Mouse (Mus musculus) neural tube, embryonic 11.5 days (tissue): ENCODE measurements around the gene Galnt5. TPM values are rescaled to one million over a fixed set of nuclear protein-coding genes. Genes with fewer than 3 reads are reported as not detected.
A peak's percentile ranks its signal among the peaks of the same experiment; 100 is the strongest.

Experiments used
- ATAC-seq: fragments of 200-750 bp; cut with Nextera tagmentation; 2 replicates; pipeline ENCODE4 v1.8.0; 2017; ENCODE audit warnings: moderate number of reproducible peaks, mild to moderate bottlenecking, moderate TSS enrichment, moderate library complexity; ENCODE audit not compliant: insufficient read depth, low FRiP score, low TSS enrichment
- DNase-seq: peaks from one replicate; pipeline ENCODE4 v3.0.0-alpha.2; 2015; ENCODE audit warnings: low spot score
- H3K27ac ChIP-seq: fragments of 300-500 bp; sonication (generic); 2 replicates; pipeline ENCODE4 v1.5.1; 2014; ENCODE audit warnings: low read depth, mild to moderate bottlenecking, low read length
- H3K27me3 ChIP-seq: fragments of 300-500 bp; sonication (generic); 2 replicates; pipeline ENCODE4 v1.6.1; 2014; ENCODE audit warnings: mild to moderate bottlenecking, low read length, mixed read lengths; ENCODE audit not compliant: control insufficient read depth, insufficient read depth
- H3K36me3 ChIP-seq: fragments of 300-500 bp; sonication (generic); 2 replicates; pipeline ENCODE4 v1.6.1; 2014; ENCODE audit warnings: mild to moderate bottlenecking, low read length, moderate library complexity, mixed read lengths; ENCODE audit not compliant: control insufficient read depth, insufficient read depth
- H3K4me1 ChIP-seq: fragments of 300-500 bp; sonication (generic); 2 replicates; pipeline ENCODE4 v1.6.1; 2014; ENCODE audit warnings: low read length, mixed read lengths; ENCODE audit not compliant: control insufficient read depth, insufficient read depth
- H3K4me2 ChIP-seq: fragments of 300-500 bp; sonication (generic); 2 replicates; pipeline ENCODE4 v1.6.1; 2014; ENCODE audit warnings: low read depth, mild to moderate bottlenecking, moderate library complexity
- H3K4me3 ChIP-seq: fragments of 300-500 bp; sonication (generic); 2 replicates; pipeline ENCODE4 v1.5.1; 2014; ENCODE audit warnings: low read depth, low read length
- H3K9ac ChIP-seq: fragments of 300-500 bp; sonication (generic); 2 replicates; pipeline ENCODE4 v1.6.1; 2014; ENCODE audit warnings: mild to moderate bottlenecking, low read length
- H3K9me3 ChIP-seq: fragments of 300-500 bp; sonication (generic); 2 replicates; pipeline ENCODE4 v1.6.1; 2016; ENCODE audit warnings: low read length; ENCODE audit not compliant: control insufficient read depth
- whole genome bisulfite sequencing: fragments of 180-500 bp; shearing (Covaris S2); extraction: QIAGEN DNeasy Blood & Tissue Kit; methylation state at CpG from one replicate; pipeline ENCODE4 v1.1.7; 2014; 5-methylcytosine and 5-hydroxymethylcytosine counted together
- polyA plus RNA-seq: library from polyadenylated mRNA; unstranded; fragments of >200 nt; fragmentation: Nextera tagmentation; extraction: Ambion mirVana; gene quantifications from 2 replicates; pipeline ENCODE4 v1.2.1, GENCODE M21; 2014

The Galnt5 gene
- polyA plus RNA-seq = 0.28 and 0.36 TPM in 2 replicates

- Histone ChIP-seq H3K4me1 (no peaks in the 10 kb centered on the region), H3K36me3 (no peaks in the 10 kb centered on the region), H3K9ac (no peak within 1 kb of the TSS), H3K27ac (no peak within 1 kb of the TSS), H3K27me3 (no peaks in the 10 kb centered on the region), H3K4me2 (no peak within 1 kb of the TSS), H3K4me3 (no peak within 1 kb of the TSS), H3K9me3 (no peaks in the 10 kb centered on the region)
- 63% methylated on average over 12 of the region's 12 CpGs for WGBS
- peak; percentile 12 for DNase-seq
- ATAC-seq = no peak
Observed at GRCm38 (mm10) chr2:57997752-57998430, at the start of gene Galnt5. Gene Galnt5 (plus strand): TSS chr2:57997884.

GRCm38 (mm10) chr2:57951620-57952019 is 46.1 kb upstream of the Galnt5 start:
- DNase-seq (no peak), ATAC-seq (no peak)
- no peak overlapping the region for H3K4me2 ChIP-seq
- H3K27ac ChIP-seq = no peak overlapping the region
- no peak overlapping the region for H3K4me3 ChIP-seq
- no peaks in the 10 kb centered on the region for H3K9me3 ChIP-seq
- no peaks in the 10 kb centered on the region for H3K27me3 ChIP-seq
- no peaks in the 10 kb centered on the region for H3K4me1 ChIP-seq
- no peaks in the 10 kb centered on the region for H3K36me3 ChIP-seq
- H3K9ac ChIP-seq = no peak overlapping the region
- 67% methylated on average over 2 of the region's 2 CpGs for WGBS

- 74% methylated on average over 5 of the region's 5 CpGs for WGBS
- H3K27me3 ChIP-seq = no peaks in the 10 kb centered on the region
- no peaks in the 10 kb centered on the region for H3K36me3 ChIP-seq
- ATAC-seq (no peak), DNase-seq (no peak)
- H3K4me1 ChIP-seq = no peaks in the 10 kb centered on the region
- no peak overlapping the region for H3K4me2 ChIP-seq
- no peak overlapping the region for H3K4me3 ChIP-seq
- H3K9ac ChIP-seq = no peak overlapping the region
- no peak overlapping the region for H3K27ac ChIP-seq
- no peaks in the 10 kb centered on the region for H3K9me3 ChIP-seq
Observed at GRCm38 (mm10) chr2:57960786-57961185, 36.9 kb upstream of the Galnt5 start.

- H3K36me3 ChIP-seq = no peaks in the 10 kb centered on the region
- DNase-seq (no peak), ATAC-seq (no peak)
- H3K4me2 ChIP-seq = no peak overlapping the region
- H3K9me3 ChIP-seq = no peaks in the 10 kb centered on the region
- H3K27ac ChIP-seq = no peak overlapping the region
- H3K4me3 ChIP-seq = no peak overlapping the region
- no peaks in the 10 kb centered on the region for H3K27me3 ChIP-seq
- no peak overlapping the region for H3K9ac ChIP-seq
- no peaks in the 10 kb centered on the region for H3K4me1 ChIP-seq
Observed at GRCm38 (mm10) chr2:57982248-57982647, 15.4 kb upstream of the Galnt5 start.

GRCm38 (mm10) chr2:57991084-57991483 is 6.6 kb upstream of the Galnt5 start:
- H3K9me3 ChIP-seq = no peaks in the 10 kb centered on the region
- H3K4me1 ChIP-seq = no peaks in the 10 kb centered on the region
- DNase-seq (no peak), ATAC-seq (no peak)
- H3K27me3 ChIP-seq = no peaks in the 10 kb centered on the region
- no peak overlapping the region for H3K4me3 ChIP-seq
- H3K27ac ChIP-seq = no peak overlapping the region
- WGBS = 89% methylated on average over 2 of the region's 2 CpGs
- no peaks in the 10 kb centered on the region for H3K36me3 ChIP-seq
- H3K9ac ChIP-seq = no peak overlapping the region
- no peak overlapping the region for H3K4me2 ChIP-seq

- H3K9me3 ChIP-seq = no peaks in the 10 kb centered on the region
- ATAC-seq (no peak), DNase-seq (no peak)
- H3K4me1 ChIP-seq = no peaks in the 10 kb centered on the region
- 70% methylated on average over 3 of the region's 3 CpGs for WGBS
- H3K4me2 ChIP-seq = no peak overlapping the region
- no peak overlapping the region for H3K4me3 ChIP-seq
- H3K27me3 ChIP-seq = no peaks in the 10 kb centered on the region
- H3K27ac ChIP-seq = no peak overlapping the region
- H3K36me3 ChIP-seq = no peaks in the 10 kb centered on the region
- no peak overlapping the region for H3K9ac ChIP-seq
Observed at GRCm38 (mm10) chr2:58001497-58001896, 3.8 kb downstream of the Galnt5 start.

GRCm38 (mm10) chr2:58007081-58007480 is 9.4 kb downstream of the Galnt5 start:
- Histone ChIP-seq H3K9ac (no peak overlapping the region), H3K27me3 (no peaks in the 10 kb centered on the region), H3K36me3 (no peaks in the 10 kb centered on the region), H3K4me1 (no peaks in the 10 kb centered on the region), H3K4me3 (no peak overlapping the region), H3K4me2 (no peak overlapping the region), H3K27ac (no peak overlapping the region), H3K9me3 (no peaks in the 10 kb centered on the region)
- ATAC-seq (no peak), DNase-seq (no peak)
- WGBS = 94% methylated on average over 5 of the region's 5 CpGs

GRCm38 (mm10) chr2:58023556-58023955 is 25.9 kb downstream of the Galnt5 start:
- no peaks in the 10 kb centered on the region for H3K9me3 ChIP-seq
- ATAC-seq (no peak), DNase-seq (no peak)
- 93% methylated on average over 6 of the region's 6 CpGs for WGBS
- no peak overlapping the region for H3K9ac ChIP-seq
- H3K27ac ChIP-seq = no peak overlapping the region
- no peaks in the 10 kb centered on the region for H3K4me1 ChIP-seq
- H3K27me3 ChIP-seq = no peaks in the 10 kb centered on the region
- no peak overlapping the region for H3K4me2 ChIP-seq
- no peaks in the 10 kb centered on the region for H3K36me3 ChIP-seq
- H3K4me3 ChIP-seq = no peak overlapping the region

GRCm38 (mm10) chr2:58026740-58027139 is 29.1 kb downstream of the Galnt5 start:
- Histone ChIP-seq H3K36me3 (no peaks in the 10 kb centered on the region), H3K4me3 (no peak overlapping the region), H3K9me3 (no peaks in the 10 kb centered on the region), H3K27me3 (no peaks in the 10 kb centered on the region), H3K27ac (no peak overlapping the region), H3K9ac (no peak overlapping the region), H3K4me2 (no peak overlapping the region), H3K4me1 (no peaks in the 10 kb centered on the region)
- ATAC-seq (no peak), DNase-seq (no peak)
- 96% methylated on average over 5 of the region's 5 CpGs for WGBS
